Mouse (Mus musculus) ES-Bruce4 (cell line): ENCODE measurements at regions not wholly inside any gene's neighbourhood (a gene's known extent, or its start where the extent isn't known, plus 50 kb on each side); places are given as distances from the start of the nearest gene placed in this dataset.
"Not testable (repeated sequence)": the region's sequence is repeated elsewhere in the genome, so short reads cannot be mapped to it uniquely, and the experiment has no call there.

ENCODE experiments used
- H3K27ac ChIP-seq: 2 replicates; pipeline ENCODE4 v1.5.1; 2012; ENCODE audit warnings: low read length, inconsistent platforms; ENCODE audit not compliant: insufficient read depth
- H3K27me3 ChIP-seq: 2 replicates; pipeline ENCODE4 v1.6.1; 2012; ENCODE audit warnings: mild to moderate bottlenecking, low read length, inconsistent platforms; ENCODE audit not compliant: control insufficient read depth, poor library complexity, insufficient read depth, severe bottlenecking
- H3K36me3 ChIP-seq: 2 replicates; pipeline ENCODE4 v1.6.1; 2012; ENCODE audit warnings: inconsistent platforms, mild to moderate bottlenecking, low read length, moderate library complexity; ENCODE audit not compliant: control insufficient read depth, poor library complexity, insufficient read depth, severe bottlenecking
- H3K4me1 ChIP-seq: one replicate; pipeline ENCODE4 v1.8.1; 2011; ENCODE audit warnings: low read length; ENCODE audit not compliant: control insufficient read depth, insufficient read depth
- H3K4me3 ChIP-seq: 2 replicates; pipeline ENCODE4 v1.5.1; 2011; ENCODE audit warnings: low read depth, mild to moderate bottlenecking, low read length
- H3K9ac ChIP-seq: 2 replicates; pipeline ENCODE4 v1.6.1; 2012; ENCODE audit warnings: low read depth, mild to moderate bottlenecking, inconsistent platforms; ENCODE audit not compliant: poor library complexity, severe bottlenecking
- H3K9me3 ChIP-seq: replicated peaks from 2 replicates; pipeline ENCODE4 v1.6.1; 2012; ENCODE audit warnings: mild to moderate bottlenecking, low read length, inconsistent platforms; ENCODE audit not compliant: control insufficient read depth, poor library complexity, insufficient read depth, severe bottlenecking
- CTCF ChIP-seq: IDR thresholded peaks from one replicate; pipeline ENCODE4 v1.8.1; 2011; ENCODE audit warnings: low read depth, low read length

GRCm38 (mm10) chrX:91059251-91059650, 167.3 kb downstream of the Gm44 start:
- H3K4me3 ChIP-seq, H3K27me3 ChIP-seq, H3K9me3 ChIP-seq, H3K36me3 ChIP-seq, H3K9ac ChIP-seq, H3K27ac ChIP-seq, H3K4me1 ChIP-seq: not testable (repeated sequence)
- peak; percentile 26 for TF ChIP-seq CTCF

- H3K9ac ChIP-seq, H3K27me3 ChIP-seq, H3K4me3 ChIP-seq, H3K4me1 ChIP-seq, H3K27ac ChIP-seq, H3K36me3 ChIP-seq, H3K9me3 ChIP-seq: not testable (repeated sequence)
These were observed 193.2 kb downstream of the Gm44 start for GRCm38 (mm10) chrX:91085137-91085536.
